Mouse (Mus musculus): ENCODE measurements around the gene Gas7.

DNA sequence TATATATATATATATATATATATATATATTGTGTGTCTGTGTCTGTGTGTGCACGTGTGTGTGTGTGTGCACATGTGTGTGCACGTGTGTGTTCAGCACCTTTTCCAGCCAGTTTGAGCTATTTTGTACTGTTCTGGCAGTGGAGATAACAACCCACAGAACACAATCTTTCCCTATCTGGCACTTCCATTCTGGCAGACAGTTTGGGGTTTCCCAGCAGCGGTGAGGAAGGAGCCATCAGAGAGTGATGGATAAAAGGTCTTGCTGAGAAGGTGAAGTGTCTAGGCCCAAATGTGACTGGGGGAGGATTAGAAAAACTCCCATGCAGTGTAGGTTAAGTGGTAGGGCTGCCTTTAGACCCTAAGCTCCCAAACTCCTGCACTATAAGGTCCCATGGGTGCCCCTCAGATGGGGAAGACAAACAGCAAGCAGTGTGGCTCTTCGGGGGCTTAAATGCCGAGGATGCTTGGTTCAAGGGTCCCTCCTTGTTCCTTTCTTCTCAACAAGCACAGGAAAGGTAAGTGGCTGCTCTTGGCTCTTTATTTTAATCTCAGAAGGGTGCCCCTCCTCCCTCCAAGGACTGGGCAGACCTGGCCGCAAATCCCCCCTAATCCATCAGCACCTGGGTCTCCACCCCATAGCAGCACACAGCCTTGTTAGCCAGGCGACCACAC lies 239.6 kb downstream of the Gas7 start, which contains the start of gene Rcvrn:
- no peak for TF ChIP-seq ZC3H11A (IDR thresholded peaks at IDR 0.05; ENCODE audit: borderline replicate concordance, low read depth, low read length)
- no peak for TF ChIP-seq HCFC1 (IDR thresholded peaks at IDR 0.05; ENCODE audit: borderline replicate concordance, insufficient read depth, low read length)
- no peak for TF ChIP-seq MAFK (IDR thresholded peaks at IDR 0.05; ENCODE audit: insufficient read depth, low read depth, low read length)

Measured in ES-E14 (cell line).